Mouse (Mus musculus): ENCODE data around the gene Inpp5f.
A peak's percentile ranks its signal among the peaks of the same experiment; 100 is the strongest.
"Not testable (repeated sequence)": the region's sequence is repeated elsewhere in the genome, so short reads cannot be mapped to it uniquely, and the experiment has no call there.

The Inpp5f gene

DNA sequence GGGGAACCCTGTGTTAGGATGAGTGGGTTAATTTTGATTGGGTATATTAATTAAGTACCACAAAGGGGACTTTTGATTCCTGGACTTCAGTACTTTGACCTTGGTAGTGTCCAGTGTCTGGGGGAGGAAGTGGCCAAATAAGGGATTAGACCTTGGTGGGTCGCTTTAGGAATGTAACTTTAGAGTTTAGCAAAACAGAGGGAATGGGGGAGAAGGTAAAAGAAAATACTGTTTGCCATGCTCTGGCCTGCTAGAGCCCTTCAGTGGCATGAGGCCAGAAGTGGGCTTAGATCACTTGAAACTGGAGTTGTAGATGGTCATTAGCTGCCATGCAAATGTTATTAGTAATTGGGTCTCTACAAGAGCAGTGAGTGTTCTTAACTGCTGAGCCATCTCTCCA, 45.8 kb downstream of the Inpp5f start:
- peak; percentile 22 to 55 for DNase-seq (ENCODE audit: inconsistent age in 2 of 2, low spot score in 1 of 2)

DNA sequence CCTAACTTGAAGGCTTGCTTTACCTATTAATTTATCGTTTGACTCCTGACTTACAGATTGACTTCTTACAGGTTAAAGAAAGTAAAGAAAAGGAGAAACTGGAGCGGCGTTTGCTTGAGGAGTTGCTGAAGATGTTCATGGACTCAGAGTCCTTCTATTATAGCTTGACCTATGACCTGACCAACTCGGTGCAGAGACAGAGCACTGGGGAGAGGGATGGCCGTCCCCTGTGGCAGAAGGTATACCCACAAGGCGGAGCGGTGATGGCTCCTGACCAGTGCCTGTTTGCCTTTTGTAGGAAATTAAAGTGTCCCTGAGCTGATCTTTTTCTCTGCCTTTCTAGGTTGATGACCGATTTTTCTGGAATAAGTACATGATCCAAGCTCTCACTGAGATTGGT, 52.8 kb downstream of the Inpp5f start:
- DNase-seq (ENCODE audit: inconsistent age in 2 of 2, low spot score in 1 of 2) = no peak

DNA sequence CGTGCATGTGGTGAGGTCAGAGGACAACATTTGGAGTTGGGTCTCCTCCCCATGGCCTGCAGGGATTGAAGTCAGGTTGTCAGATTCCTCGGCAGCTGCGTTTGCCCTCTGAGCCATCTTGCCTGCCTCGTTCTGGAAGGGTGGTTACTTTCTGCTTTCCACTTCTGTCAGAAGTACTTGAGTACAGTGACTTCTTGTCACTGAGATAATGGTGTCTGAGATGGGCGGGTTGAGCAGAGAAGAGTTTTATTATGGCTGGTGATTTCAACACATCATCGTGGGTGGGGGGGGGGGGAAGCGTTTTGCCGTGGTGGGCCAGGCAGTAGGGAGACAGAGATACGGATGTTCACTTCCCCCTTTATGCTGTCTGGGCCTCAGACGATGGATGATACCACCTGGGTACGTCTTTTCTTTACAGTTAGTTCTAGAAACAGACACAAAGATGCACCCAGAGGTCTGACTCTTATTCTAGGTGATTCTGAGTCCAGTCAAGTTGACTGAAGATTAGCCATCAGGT, 53.8 kb downstream of the Inpp5f start:
- no peak for DNase-seq (ENCODE audit: inconsistent age in 2 of 2, low spot score in 1 of 2)

DNA sequence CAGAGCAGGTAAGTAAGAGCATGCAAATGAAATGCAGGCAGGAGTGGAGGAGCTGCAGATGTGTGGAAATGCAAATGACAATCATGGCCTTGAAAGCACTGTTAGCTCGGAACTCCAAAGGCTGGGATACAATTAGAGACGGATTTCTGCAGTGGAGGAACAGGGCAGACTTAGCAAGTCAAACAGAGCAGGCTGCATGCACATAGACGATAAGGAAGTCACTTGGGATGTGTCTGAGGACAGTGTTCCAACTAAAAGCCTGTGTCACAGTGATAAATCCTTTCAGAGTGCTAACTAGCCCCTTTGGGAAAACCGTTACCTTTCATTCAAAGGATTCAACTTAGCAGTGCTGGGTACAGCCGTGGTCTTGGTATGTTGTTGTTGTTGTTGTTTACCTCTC, 56.7 kb downstream of the Inpp5f start:
- no peak for DNase-seq (ENCODE audit: inconsistent age in 2 of 2, low spot score in 1 of 2)

GRCm38 (mm10) chr7:128668831-128669230, 57.7 kb downstream of the Inpp5f start:
- no peak for DNase-seq (ENCODE audit: inconsistent age in 2 of 2, low spot score in 1 of 2)

DNA sequence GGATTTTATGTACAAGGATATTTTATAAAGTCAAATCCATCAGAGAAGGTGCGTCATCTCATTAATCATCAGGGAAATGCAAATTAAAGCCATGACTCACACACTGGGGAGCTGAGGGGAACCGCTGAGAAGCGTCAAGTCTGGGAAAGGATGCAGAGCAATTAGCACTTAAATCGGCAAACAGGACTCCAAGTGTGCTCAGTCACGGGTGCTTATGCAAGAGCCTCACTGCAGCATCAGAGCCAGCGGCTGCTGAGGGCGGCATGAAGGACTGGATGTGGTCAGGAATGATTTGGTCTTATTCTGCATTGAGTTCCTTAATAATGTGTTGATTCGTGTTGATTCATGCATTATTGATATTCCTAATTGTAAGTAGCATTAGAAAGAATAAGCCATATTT, 60.8 kb downstream of the Inpp5f start:
- DNase-seq (ENCODE audit: inconsistent age in 2 of 2, low spot score in 1 of 2) = peak; percentile 37 to 80

GRCm38 (mm10) chr7:128672408-128673010, 61.4 kb downstream of the Inpp5f start:
- DNase-seq (ENCODE audit: inconsistent age in 2 of 2, low spot score in 1 of 2) = peak; percentile 83 to 93

GRCm38 (mm10) chr7:128678546-128678945, 67.4 kb downstream of the Inpp5f start:
- DNase-seq (ENCODE audit: inconsistent age in 2 of 2, low spot score in 1 of 2) = no peak

DNA sequence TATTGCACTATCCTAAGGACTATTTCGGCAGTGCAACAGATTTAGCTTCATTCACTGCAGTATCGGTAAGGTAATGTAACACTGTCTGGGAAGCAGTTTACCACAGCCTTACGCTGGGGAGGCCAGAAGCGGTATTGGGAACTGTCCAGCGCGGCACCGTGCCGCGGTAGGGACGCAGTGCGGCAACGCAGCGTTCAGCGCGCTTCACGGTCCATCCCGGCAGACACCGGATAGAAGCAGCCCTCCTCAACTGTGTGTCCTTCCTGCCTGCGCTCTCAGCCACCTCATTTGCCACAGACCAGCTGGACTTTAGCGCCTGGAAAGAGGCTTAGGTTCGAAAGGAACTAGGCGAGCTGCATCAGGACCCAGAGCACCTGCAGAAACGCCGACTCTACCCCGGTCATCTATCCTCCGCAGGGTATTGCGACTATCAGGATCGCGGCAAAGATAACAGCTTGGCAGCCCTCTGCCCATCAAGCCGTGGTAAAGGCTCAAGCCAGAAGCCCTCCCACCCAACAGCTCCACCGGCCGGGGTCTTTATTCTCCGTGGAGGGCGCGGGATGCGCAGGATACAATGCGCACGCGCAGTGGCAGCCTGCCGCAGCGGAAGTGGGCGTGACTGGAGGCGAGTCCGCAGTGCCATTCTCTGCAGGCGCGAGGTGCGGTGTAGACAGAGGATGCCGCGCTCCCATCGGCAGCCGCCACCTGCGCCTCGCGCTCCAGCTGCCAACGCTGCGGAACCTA, 76.9 kb downstream of the Inpp5f start:
- peak; percentile 79 to 92 for DNase-seq (ENCODE audit: inconsistent age in 2 of 2, low spot score in 1 of 2)

DNA sequence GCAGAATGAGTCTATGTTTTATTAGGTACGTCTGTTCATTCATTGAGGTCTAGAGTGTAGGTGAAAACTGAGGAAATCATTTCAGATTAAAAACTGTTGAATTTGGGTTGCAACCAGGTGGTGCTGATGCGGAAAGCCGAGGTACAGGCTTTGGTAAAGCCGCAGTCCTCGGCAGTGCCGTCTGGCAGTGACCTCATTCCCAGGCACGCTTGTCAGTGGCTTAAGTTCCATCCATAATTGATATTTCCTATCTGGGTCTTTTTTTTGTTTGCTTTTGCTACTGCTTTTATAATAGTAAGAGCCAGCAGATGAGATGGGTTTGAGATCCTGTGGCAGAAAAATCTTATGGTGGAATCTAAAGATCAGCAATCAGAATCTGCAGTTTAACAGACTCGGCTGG, 78.2 kb downstream of the Inpp5f start:
- DNase-seq (ENCODE audit: inconsistent age in 2 of 2, low spot score in 1 of 2) = no peak

- DNase-seq (ENCODE audit: inconsistent age in 2 of 2, low spot score in 1 of 2) = peak; percentile 81 to 96
Measured at GRCm38 (mm10) chr7:128690070-128690469, 78.9 kb downstream of the Inpp5f start.

- peak in 1 of 2 experiments; percentile 47 for DNase-seq (ENCODE audit: inconsistent age in 2 of 2, low spot score in 1 of 2)
Measured at GRCm38 (mm10) chr7:128690796-128691195, 79.7 kb downstream of the Inpp5f start.

DNA sequence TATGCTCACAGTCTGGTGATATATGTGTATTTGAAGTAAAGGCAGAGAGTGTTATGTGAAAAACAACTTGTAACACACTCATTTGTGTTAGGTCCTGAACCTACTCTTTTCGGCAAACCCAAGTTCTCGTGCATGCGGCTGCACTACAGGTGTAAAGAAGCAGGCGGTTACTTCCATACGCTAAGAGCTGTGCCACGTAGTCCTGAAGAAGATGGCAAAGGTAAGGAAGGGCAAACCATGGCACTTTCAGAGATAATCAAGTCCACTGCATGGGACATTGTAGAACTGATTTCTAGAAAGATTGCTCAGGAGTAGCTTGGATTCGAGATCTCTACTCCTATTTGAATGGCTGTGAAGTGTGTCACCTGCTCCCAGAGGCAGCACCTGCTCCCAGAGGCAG, 81.0 kb downstream of the Inpp5f start:
- no peak for DNase-seq (ENCODE audit: inconsistent age in 2 of 2, low spot score in 1 of 2)

- no peak for DNase-seq (ENCODE audit: inconsistent age in 2 of 2, low spot score in 1 of 2)
Measured at GRCm38 (mm10) chr7:128694848-128695247, 83.7 kb downstream of the Inpp5f start.

DNA sequence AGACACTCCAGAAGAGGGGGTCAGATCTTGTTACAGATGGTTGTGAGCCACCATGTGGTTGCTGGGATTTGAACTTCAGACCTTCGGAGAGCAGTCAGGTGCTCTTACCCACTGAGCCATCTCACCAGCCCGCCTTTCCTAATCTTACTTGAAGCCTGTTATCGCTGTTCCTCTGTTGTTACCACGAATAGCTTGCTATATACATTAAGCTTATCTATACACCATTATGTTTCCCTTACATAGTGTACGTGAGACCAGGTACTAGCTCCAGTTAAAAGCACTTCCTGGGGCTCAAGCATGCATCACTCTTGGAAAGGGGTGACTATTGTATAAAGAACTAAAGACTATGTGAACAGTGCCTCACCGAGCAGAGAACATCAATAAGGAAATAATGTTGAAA, 88.8 kb downstream of the Inpp5f start:
- DNase-seq (ENCODE audit: inconsistent age in 2 of 2, low spot score in 1 of 2) = not testable (repeated sequence)

GRCm38 (mm10) chr7:128705735-128706134, 94.6 kb downstream of the Inpp5f start:
- DNase-seq (ENCODE audit: inconsistent age in 2 of 2, low spot score in 1 of 2) = peak; percentile 60 to 88

DNA sequence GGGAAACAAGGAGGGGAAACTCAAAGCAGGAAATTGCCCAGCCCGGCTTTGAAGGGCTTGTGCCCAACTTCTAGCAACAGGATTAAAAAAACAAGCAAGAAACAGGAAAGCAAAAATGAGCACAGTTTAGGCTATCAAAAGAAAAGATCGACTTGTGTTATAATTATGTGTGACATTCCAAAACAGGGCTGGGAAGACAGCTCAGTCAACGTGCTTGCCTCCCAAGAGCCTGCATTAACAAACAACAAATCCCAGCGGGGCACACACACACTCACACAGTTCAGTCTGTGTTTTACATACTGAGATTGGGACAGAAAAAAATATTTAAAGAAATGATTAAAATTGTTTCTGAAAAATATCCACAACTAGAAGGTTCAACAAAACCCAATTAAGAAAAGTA, 106.9 kb downstream of the Inpp5f start:
- no peak for DNase-seq (ENCODE audit: inconsistent age in 2 of 2, low spot score in 1 of 2)

DNA sequence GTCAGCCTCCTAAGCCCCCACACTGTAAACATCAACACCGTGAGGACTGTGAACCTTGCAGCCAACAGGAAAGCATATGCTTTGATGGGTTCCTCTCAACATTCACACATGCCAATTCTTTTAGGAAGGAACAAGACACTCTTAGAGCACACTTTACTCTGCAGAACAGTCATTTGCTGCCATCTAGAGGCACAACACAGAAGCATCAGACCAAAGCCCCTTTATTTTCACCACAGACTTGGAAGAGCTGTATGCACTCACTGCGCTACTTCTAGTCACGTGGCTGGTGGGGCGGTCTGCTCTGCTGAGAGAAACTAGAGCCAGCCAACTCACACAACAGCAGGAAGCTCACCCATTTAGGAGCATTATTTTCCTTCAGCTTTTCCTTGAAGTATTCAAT, 113.6 kb downstream of the Inpp5f start:
- peak; percentile 54 to 80 for DNase-seq (ENCODE audit: inconsistent age in 2 of 2, low spot score in 1 of 2)

DNA sequence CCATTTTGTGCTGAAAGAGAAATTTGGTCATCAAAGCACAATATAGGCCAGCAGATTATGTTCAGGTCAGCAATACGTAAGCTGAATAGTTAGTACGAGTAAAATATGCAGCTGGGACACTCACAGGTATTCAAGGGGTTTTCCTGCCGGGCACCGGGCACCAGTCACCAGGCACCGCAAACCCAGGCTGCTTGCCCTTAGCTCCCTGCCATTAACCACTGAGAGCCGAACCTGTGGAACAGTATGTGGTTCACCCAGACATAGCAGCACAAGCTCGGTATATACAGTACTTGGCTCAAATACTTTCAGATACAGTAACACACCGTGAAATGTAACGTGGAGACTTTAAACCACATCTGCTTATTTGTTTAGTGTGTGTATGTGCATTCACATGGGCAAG, 114.1 kb downstream of the Inpp5f start:
- no peak for DNase-seq (ENCODE audit: inconsistent age in 2 of 2, low spot score in 1 of 2)

DNA sequence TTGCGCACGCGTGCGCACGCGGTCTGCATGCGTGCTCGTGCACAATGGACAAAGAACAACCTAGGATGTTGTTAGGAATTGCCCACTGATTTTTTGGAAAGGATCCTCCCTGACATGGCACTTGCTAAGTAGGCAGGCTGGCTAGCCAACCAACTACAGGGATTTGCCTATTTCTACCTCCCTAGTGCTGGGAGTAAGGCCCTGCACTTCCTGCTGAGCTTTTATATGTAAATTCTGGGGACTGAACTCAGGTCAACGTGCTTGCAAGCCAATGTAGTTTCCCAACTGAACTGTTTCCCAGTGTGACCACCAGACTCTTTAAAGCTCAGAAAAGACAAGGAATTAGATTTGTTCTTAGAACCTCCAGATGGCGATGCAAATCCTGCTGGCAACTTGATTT, 115.9 kb downstream of the Inpp5f start:
- DNase-seq (ENCODE audit: inconsistent age in 2 of 2, low spot score in 1 of 2) = no peak

DNA sequence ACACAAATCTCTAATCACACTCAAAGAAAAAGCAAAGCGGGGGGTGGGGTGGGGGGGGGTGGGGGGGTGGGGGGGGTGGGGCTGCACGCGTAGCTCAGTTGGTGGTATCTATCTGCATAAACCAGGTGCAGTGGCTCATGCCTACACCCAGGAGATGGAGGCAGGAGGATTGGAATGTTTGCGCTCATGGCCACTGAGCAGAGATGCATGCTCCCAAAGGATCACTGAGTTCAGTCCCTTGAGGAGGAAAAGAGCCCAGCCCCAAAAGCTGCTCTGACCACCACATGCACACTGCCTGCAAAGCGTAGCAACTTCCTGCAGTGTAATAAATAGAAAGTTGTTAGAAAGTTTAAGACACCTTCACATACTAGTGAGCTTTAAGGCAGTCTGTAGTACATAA, 116.6 kb downstream of the Inpp5f start:
- no peak for DNase-seq (ENCODE audit: inconsistent age in 2 of 2, low spot score in 1 of 2)

DNA sequence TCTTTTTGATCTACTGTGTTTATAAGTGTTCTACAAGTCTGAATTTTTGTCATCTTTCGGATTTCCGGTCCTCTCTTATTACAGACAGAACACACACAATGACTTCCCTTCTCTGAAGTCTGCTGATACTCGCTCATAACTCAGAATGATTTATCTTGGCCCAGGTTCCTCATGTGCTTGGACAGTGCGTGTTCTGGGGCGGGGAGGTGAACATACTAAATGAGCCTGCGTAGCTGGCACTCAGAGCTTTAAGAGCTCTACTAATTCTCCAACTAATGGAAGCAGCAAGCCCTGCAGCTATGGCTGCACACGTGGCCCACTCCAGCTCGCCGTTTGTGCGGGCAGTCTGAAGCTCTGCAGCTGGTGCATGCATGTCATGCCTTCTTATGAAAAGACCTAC, 117.6 kb downstream of the Inpp5f start:
- peak in 1 of 2 experiments; percentile 44 for DNase-seq (ENCODE audit: inconsistent age in 2 of 2, low spot score in 1 of 2)

GRCm38 (mm10) chr7:128731585-128731984, 120.5 kb downstream of the Inpp5f start:
- no peak for DNase-seq (ENCODE audit: inconsistent age in 2 of 2, low spot score in 1 of 2)
